Mouse (Mus musculus): ENCODE data around the gene Myh14. TPM values are rescaled to one million over a fixed set of nuclear protein-coding genes. Genes with fewer than 3 reads are reported as not detected.
A peak's percentile ranks its signal among the peaks of the same experiment; 100 is the strongest.

The Myh14 gene
- polyA plus RNA-seq, 1 experiment from 2014 or later, result 1.7 TPM

DNA sequence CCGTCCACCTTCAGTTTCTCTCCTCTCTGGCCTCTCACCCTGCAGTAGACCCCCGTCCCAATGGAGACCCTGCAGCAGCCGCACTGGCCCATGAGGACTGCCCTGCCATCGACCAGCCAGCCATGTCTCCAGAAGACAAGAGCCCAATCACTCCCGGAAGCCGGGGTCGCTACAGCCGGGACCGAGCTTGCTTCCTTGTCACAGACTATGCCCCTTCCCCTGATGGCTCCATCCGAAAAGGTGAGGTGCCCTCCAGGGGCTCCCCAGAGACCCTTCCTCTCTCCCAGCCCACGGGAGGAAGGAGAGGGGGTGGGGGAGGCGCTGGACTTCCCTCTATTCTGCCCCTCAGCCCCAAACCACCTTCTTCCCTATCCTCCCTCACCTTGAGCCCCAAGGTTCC is 72.3 kb downstream of the Myh14 start:
- H3K4me3 ChIP-seq (ENCODE audit: low read depth, low read length), result no peak overlapping the region
- peaks cover 16% of the 10 kb centered on the region for H3K4me1 ChIP-seq (replicated peaks; ENCODE audit: control insufficient read depth, insufficient read depth, low read length)
- H3K27ac ChIP-seq (ENCODE audit: low read depth, low read length), result no peak overlapping the region
- WGBS, result 89% methylated on average over 12 of the region's 12 CpGs
- ATAC-seq (replicated peaks; ENCODE audit: low FRiP score) (no peak), DNase-seq (ENCODE audit: low spot score) (no peak)
- peaks cover 7% of the 10 kb centered on the region for H3K27me3 ChIP-seq (ENCODE audit: control insufficient read depth, insufficient read depth, low read length)
- no peaks in the 10 kb centered on the region for H3K9me3 ChIP-seq (ENCODE audit: control insufficient read depth, low read length)
- H3K4me2 ChIP-seq (ENCODE audit: low read depth, low read length, severe bottlenecking), result no peak overlapping the region
- H3K36me3 ChIP-seq (ENCODE audit: control insufficient read depth, insufficient read depth, low read length), result no peaks in the 10 kb centered on the region
- H3K9ac ChIP-seq (ENCODE audit: low read length), result no peak overlapping the region

DNA sequence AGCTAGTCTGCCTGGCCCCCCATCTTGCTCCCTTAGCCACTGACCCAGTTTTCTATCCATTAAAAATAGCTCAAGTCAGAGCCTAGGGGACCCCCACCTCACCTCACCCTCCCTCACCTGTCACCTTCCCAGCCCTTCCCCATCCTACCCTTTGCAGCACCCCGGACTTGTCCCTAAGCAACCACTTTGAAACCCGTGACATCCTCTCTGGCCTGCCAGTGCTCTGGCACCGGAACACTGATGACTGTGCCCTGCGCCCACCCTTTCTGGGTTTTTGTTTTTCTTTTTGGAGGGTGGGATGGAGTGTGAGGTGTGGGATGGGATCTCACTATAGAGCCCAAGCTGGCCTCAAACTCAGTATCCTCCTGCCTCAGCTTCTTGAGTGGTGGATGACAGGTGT is 73.0 kb downstream of the Myh14 start:
- Histone ChIP-seq H3K4me2 (ENCODE audit: low read depth, low read length, severe bottlenecking) (no peak overlapping the region), H3K27me3 (ENCODE audit: control insufficient read depth, insufficient read depth, low read length) (peaks cover 11% of the 10 kb centered on the region), H3K27ac (ENCODE audit: low read depth, low read length) (no peak overlapping the region), H3K9ac (ENCODE audit: low read length) (no peak overlapping the region), H3K36me3 (ENCODE audit: control insufficient read depth, insufficient read depth, low read length) (no peaks in the 10 kb centered on the region), H3K4me3 (ENCODE audit: low read depth, low read length) (no peak overlapping the region), H3K4me1 (replicated peaks; ENCODE audit: control insufficient read depth, insufficient read depth, low read length) (peaks cover 13% of the 10 kb centered on the region; the same call in 1 of the 2 replicates), H3K9me3 (ENCODE audit: control insufficient read depth, low read length) (no peaks in the 10 kb centered on the region)
- WGBS, result 85% methylated on average over 4 of the region's 4 CpGs
- ATAC-seq (replicated peaks; ENCODE audit: low FRiP score), result no peak
- DNase-seq (ENCODE audit: low spot score), result no peak

DNA sequence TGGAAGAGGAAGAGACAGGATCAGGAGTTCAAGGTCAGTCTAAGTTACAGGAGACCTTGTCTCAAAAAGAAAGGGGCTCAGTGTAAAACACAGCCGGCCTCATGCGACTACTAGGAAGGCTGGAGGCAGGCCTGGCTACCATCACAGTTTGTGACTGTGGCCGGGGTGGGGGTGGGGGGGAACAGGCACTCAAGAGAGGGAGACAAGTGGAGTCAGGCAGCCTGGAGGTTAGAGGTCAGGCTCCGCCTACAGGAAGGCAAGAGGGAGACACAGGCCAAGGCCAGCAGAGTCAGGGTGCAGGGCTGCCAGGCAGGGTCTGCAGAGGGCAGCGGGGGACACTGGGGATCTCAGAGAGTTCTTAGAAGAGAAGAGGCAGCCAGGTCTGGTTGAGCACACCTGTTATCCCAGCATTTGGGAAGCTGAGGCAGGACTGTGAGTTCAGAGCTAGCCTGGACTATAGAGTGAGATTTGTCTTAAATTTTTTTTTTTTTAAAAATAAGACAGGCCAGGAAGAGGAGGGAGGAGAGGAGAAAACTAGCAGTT is 73.6 kb downstream of the Myh14 start:
- H3K27me3 ChIP-seq (ENCODE audit: control insufficient read depth, insufficient read depth, low read length), result peaks cover 17% of the 10 kb centered on the region
- no peak overlapping the region for H3K4me2 ChIP-seq (ENCODE audit: low read depth, low read length, severe bottlenecking)
- no peak overlapping the region for H3K4me3 ChIP-seq (ENCODE audit: low read depth, low read length)
- no peaks in the 10 kb centered on the region for H3K9me3 ChIP-seq (ENCODE audit: control insufficient read depth, low read length)
- no peak for ATAC-seq (replicated peaks; ENCODE audit: low FRiP score)
- H3K36me3 ChIP-seq (ENCODE audit: control insufficient read depth, insufficient read depth, low read length), result no peaks in the 10 kb centered on the region
- no peak overlapping the region for H3K9ac ChIP-seq (ENCODE audit: low read length)
- H3K4me1 ChIP-seq (replicated peaks; ENCODE audit: control insufficient read depth, insufficient read depth, low read length), result peaks cover 15% of the 10 kb centered on the region; the same call in 1 of the 2 replicates
- H3K27ac ChIP-seq (ENCODE audit: low read depth, low read length), result no peak overlapping the region
- WGBS, result 72% methylated on average over 5 of the region's 5 CpGs
- DNase-seq (ENCODE audit: low spot score), result no peak

DNA sequence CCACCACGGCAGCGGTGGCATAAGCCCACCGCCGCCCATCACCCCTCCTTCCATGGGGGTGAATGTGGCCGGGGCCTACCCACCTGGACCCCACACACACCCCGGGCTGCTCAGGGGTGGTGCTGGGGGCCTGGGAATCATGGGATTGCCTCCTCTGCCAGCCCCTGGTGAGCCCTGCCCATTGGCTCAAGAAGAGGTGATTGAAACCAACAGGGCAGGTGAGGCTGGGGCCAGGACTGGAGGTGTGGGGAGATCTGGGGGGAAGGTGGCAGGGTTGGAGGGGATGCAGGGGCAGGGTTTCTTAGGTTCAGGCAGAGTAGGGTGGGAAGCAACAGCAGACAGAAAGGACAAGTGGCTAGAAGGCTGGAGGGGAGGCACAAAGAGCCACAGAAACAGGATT is 74.6 kb downstream of the Myh14 start:
- Histone ChIP-seq H3K36me3 (ENCODE audit: control insufficient read depth, insufficient read depth, low read length) (no peaks in the 10 kb centered on the region), H3K27ac (ENCODE audit: low read depth, low read length) (no peak overlapping the region), H3K9me3 (ENCODE audit: control insufficient read depth, low read length) (no peaks in the 10 kb centered on the region), H3K9ac (ENCODE audit: low read length) (no peak overlapping the region), H3K4me3 (ENCODE audit: low read depth, low read length) (no peak overlapping the region), H3K4me1 (replicated peaks; ENCODE audit: control insufficient read depth, insufficient read depth, low read length) (peaks cover 18% of the 10 kb centered on the region; the same call in 1 of the 2 replicates), H3K27me3 (ENCODE audit: control insufficient read depth, insufficient read depth, low read length) (peaks cover 22% of the 10 kb centered on the region), H3K4me2 (ENCODE audit: low read depth, low read length, severe bottlenecking) (no peak overlapping the region)
- ATAC-seq (replicated peaks; ENCODE audit: low FRiP score) (no peak), DNase-seq (ENCODE audit: low spot score) (no peak)
- 97% methylated on average over 6 of the region's 6 CpGs for WGBS

DNA sequence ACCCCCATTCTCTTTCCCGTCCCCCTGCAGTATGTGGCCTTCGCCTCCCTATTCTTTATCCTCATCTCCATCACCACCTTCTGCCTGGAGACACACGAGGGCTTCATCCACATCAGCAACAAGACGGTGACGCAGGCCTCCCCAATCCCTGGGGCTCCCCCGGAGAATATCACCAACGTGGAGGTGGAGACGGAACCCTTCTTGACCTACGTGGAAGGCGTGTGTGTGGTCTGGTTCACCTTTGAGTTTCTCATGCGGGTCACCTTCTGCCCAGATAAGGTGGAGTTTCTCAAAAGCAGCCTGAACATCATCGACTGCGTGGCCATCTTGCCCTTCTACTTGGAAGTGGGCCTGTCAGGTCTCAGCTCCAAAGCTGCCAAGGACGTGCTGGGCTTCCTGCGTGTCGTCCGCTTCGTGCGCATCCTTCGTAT is 75.5 kb downstream of the Myh14 start:
- no peak overlapping the region for H3K4me3 ChIP-seq (ENCODE audit: low read depth, low read length)
- H3K9me3 ChIP-seq (ENCODE audit: control insufficient read depth, low read length), result no peaks in the 10 kb centered on the region
- 94% methylated on average over 20 of the region's 20 CpGs for WGBS
- no peak for ATAC-seq (replicated peaks; ENCODE audit: low FRiP score)
- H3K27ac ChIP-seq (ENCODE audit: low read depth, low read length), result no peak overlapping the region
- H3K9ac ChIP-seq (ENCODE audit: low read length), result no peak overlapping the region
- peaks cover 22% of the 10 kb centered on the region for H3K27me3 ChIP-seq (ENCODE audit: control insufficient read depth, insufficient read depth, low read length)
- no peak for DNase-seq (ENCODE audit: low spot score)
- no peaks in the 10 kb centered on the region for H3K36me3 ChIP-seq (ENCODE audit: control insufficient read depth, insufficient read depth, low read length)
- no peak overlapping the region for H3K4me2 ChIP-seq (ENCODE audit: low read depth, low read length, severe bottlenecking)
- H3K4me1 ChIP-seq (replicated peaks; ENCODE audit: control insufficient read depth, insufficient read depth, low read length), result peaks cover 18% of the 10 kb centered on the region; the same call in 1 of the 2 replicates

DNA sequence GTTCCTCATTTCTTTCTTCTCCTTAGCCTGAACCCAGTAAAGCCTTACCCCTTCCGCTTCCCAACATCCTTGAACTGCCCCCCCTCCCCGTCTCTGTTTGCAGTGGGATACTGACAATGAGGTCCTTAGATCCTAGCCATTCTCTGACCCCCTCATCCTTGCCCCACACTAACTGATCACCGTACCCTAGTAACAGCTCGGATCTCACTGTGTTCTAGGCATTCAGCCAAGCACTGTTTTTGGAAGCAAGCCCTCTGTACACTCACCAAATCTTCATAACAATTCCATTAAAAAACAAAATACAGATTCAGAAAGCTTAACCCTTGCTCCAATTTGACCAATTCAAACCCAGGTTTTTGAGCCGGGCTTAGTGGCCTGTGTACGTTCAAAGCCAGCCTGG is 76.4 kb downstream of the Myh14 start:
- 68% methylated on average over 6 of the region's 6 CpGs for WGBS

DNA sequence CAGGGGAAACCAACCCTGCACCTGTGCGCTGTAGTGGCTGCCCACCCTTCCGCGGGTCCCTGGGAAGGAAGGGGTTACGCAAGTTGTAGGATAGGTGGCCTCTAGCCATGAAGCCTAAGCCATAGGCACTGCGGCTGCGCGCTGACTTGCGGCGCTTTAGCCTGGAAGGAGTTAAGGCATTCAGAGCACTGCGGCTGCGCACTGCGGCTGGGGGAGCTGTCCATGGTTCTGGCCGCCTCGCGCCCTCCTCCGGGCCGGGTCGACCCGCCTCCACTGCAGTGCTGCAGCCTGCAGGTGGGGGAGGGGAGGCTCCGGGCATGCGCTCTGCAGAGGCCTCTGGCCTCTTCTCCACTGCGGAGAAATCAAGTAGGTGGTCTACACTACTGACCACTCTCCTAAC is 76.9 kb downstream of the Myh14 start:
- ATAC-seq (replicated peaks; ENCODE audit: low FRiP score), result peak; percentile 22
- Histone ChIP-seq H3K9ac (ENCODE audit: low read length) (no peak overlapping the region), H3K27me3 (ENCODE audit: control insufficient read depth, insufficient read depth, low read length) (peaks cover 22% of the 10 kb centered on the region), H3K27ac (ENCODE audit: low read depth, low read length) (no peak overlapping the region), H3K4me2 (ENCODE audit: low read depth, low read length, severe bottlenecking) (peak overlapping the region; percentile 44), H3K4me3 (ENCODE audit: low read depth, low read length) (peak overlapping the region; percentile 17; the same call in 1 of the 2 replicates), H3K4me1 (replicated peaks; ENCODE audit: control insufficient read depth, insufficient read depth, low read length) (peaks cover 24% of the 10 kb centered on the region; the same call in 1 of the 2 replicates), H3K36me3 (ENCODE audit: control insufficient read depth, insufficient read depth, low read length) (no peaks in the 10 kb centered on the region), H3K9me3 (ENCODE audit: control insufficient read depth, low read length) (no peaks in the 10 kb centered on the region)
- peak; percentile 96 for DNase-seq (ENCODE audit: low spot score)
- under 1% methylated on average over 22 of the region's 22 CpGs for WGBS

More for the DNA sequence above, 76.4 kb downstream of the Myh14 start:
- Histone ChIP-seq H3K27me3 (ENCODE audit: control insufficient read depth, insufficient read depth, low read length) (peaks cover 22% of the 10 kb centered on the region), H3K36me3 (ENCODE audit: control insufficient read depth, insufficient read depth, low read length) (no peaks in the 10 kb centered on the region), H3K27ac (ENCODE audit: low read depth, low read length) (no peak overlapping the region), H3K4me2 (ENCODE audit: low read depth, low read length, severe bottlenecking) (peak overlapping the region; percentile 44), H3K9me3 (ENCODE audit: control insufficient read depth, low read length) (no peaks in the 10 kb centered on the region), H3K4me3 (ENCODE audit: low read depth, low read length) (no peak overlapping the region), H3K4me1 (replicated peaks; ENCODE audit: control insufficient read depth, insufficient read depth, low read length) (peaks cover 22% of the 10 kb centered on the region; the same call in 1 of the 2 replicates), H3K9ac (ENCODE audit: low read length) (no peak overlapping the region)
- no peak for DNase-seq (ENCODE audit: low spot score)
- no peak for ATAC-seq (replicated peaks; ENCODE audit: low FRiP score)

DNA sequence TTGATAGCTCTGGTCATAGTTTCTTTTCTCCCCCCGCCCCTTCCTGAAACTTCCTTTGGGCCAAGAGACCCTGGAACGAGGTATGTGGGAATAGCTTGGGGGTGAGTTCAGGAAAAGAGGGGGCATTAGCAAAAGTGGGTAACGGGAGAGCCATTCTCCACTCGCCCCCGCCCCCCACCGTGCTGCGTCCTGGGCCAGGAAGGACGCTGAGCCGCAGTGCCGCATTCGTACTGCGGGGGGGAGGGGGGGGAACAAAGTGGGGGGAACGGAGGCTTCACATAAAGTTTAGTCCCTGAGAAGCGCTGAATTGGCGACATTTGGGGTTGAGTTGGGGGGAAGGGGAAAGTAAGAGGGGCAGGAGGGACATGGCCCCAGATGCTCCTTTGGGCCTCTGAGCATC is 77.6 kb downstream of the Myh14 start:
- DNase-seq (ENCODE audit: low spot score), result no peak
- Histone ChIP-seq H3K27me3 (ENCODE audit: control insufficient read depth, insufficient read depth, low read length) (peaks cover 26% of the 10 kb centered on the region), H3K9me3 (ENCODE audit: control insufficient read depth, low read length) (no peaks in the 10 kb centered on the region), H3K9ac (ENCODE audit: low read length) (no peak overlapping the region), H3K36me3 (ENCODE audit: control insufficient read depth, insufficient read depth, low read length) (no peaks in the 10 kb centered on the region), H3K27ac (ENCODE audit: low read depth, low read length) (no peak overlapping the region), H3K4me3 (ENCODE audit: low read depth, low read length) (no peak overlapping the region), H3K4me1 (replicated peaks; ENCODE audit: control insufficient read depth, insufficient read depth, low read length) (peaks cover 30% of the 10 kb centered on the region; the same call in 1 of the 2 replicates), H3K4me2 (ENCODE audit: low read depth, low read length, severe bottlenecking) (peak overlapping the region; percentile 44; the same call in 1 of the 2 replicates)
- no peak for ATAC-seq (replicated peaks; ENCODE audit: low FRiP score)
- WGBS, result 3% methylated on average over 15 of the region's 15 CpGs
